Mouse (Mus musculus): ENCODE data around the gene Slc12a8. TPM values are rescaled to one million over a fixed set of nuclear protein-coding genes. Genes with fewer than 3 reads are reported as not detected.

Gene Slc12a8
- polyA plus RNA-seq, 1 experiment from 2014 or later, result 1.2 TPM

DNA sequence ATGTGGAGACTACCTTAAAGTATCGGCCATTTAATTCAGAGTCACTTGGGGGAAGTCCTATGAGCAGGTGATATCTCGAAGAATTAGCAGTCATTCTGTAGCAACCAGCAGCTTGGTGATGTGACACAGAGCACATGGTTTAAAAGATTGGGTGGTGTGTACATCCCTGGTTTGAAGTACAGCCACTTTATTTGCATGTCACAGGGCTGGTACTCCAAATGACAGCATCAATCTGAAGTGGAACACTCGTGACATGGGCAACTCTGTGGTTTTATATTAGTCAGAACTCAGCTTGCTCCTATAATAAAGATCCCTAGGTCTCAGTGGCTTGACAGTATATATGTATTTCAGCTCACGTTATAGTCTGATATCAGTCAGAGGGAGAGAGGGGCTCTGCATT lies 155.5 kb downstream of the Slc12a8 start:
- H3K4me3 ChIP-seq (replicated peaks), result no peak overlapping the region
- no peak overlapping the region for H3K27ac ChIP-seq
- no peak overlapping the region for H3K4me2 ChIP-seq
- H3K9ac ChIP-seq, result no peak overlapping the region
- H3K27me3 ChIP-seq, result no peaks in the 10 kb centered on the region
- H3K36me3 ChIP-seq (replicated peaks), result no peaks in the 10 kb centered on the region
- H3K4me1 ChIP-seq, result 0 out of 2 replicates have a peak, but pooled peaks cover 9% of the 10 kb centered on the region
- 86% methylated on average over 4 of the region's 4 CpGs for WGBS
- ATAC-seq (ENCODE audit: low FRiP score), result no peak
- H3K9me3 ChIP-seq, result no peaks in the 10 kb centered on the region

DNA sequence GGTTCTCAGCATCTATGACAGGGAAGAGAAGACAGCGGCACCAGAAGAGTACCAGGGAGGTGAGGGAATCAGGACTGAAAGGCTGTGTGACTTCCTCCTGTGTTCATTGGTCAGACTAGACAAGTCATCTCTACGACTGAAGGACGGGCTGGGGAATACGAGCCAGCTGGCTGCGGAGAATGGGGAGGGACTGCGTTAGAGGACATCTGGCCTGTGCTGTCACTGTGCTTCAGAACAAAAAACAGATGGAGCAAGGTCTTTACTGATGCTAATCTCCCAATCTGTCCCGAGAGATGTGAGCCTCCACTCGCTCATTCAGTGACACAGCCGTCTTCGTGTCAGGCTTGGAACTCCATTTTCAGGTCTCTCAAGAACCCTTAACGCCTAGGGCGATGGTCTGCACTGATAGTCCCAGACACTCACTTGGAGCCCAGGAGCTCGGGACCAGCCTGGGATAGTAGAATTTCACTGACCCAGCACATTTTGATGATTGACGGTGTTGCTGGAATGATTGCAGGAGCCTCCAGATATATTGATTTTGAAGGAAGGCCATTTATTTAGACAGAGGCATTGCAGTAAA lies 156.5 kb downstream of the Slc12a8 start:
- ATAC-seq (ENCODE audit: low FRiP score), result peak; percentile 58; the same call in 1 of the 2 replicates
- Histone ChIP-seq H3K36me3 (replicated peaks) (no peaks in the 10 kb centered on the region), H3K4me1 (0 out of 2 replicates have a peak, but pooled peaks cover 9% of the 10 kb centered on the region), H3K9ac (no peak overlapping the region), H3K9me3 (no peaks in the 10 kb centered on the region), H3K27me3 (no peaks in the 10 kb centered on the region), H3K4me2 (no peak overlapping the region), H3K4me3 (replicated peaks) (no peak overlapping the region), H3K27ac (peak overlapping the region; percentile 38; the same call in 1 of the 2 replicates)
- 72% methylated on average over 14 of the region's 14 CpGs for WGBS

GRCm38 (mm10) chr16:33675151-33675847 lies 158.2 kb downstream of the Slc12a8 start:
- Histone ChIP-seq H3K4me1 (peaks cover 10% of the 10 kb centered on the region), H3K4me2 (no peak overlapping the region), H3K9me3 (no peaks in the 10 kb centered on the region), H3K4me3 (replicated peaks) (no peak overlapping the region), H3K9ac (no peak overlapping the region), H3K27ac (no peak overlapping the region), H3K27me3 (no peaks in the 10 kb centered on the region), H3K36me3 (replicated peaks) (no peaks in the 10 kb centered on the region)
- WGBS, result 91% methylated on average over 10 of the region's 10 CpGs
- ATAC-seq (ENCODE audit: low FRiP score), result no peak

DNA sequence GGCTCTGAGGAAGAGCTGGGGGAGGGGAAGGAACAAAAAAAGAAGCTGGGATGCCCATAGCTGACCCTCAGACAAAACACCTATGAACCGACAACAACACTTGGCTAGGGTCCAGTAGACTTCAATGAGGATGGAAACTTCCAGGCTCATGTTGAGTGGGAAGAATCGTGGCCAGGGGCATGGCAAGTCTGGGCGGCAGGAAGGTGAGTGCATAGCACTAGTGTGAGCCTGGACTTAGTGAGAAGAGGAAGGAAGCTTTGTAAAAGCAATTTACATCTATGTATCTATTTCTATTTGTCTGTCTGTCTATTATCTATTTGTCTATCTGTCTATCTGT lies 158.7 kb downstream of the Slc12a8 start:
- Histone ChIP-seq H3K27me3 (no peaks in the 10 kb centered on the region), H3K9me3 (no peaks in the 10 kb centered on the region), H3K4me1 (peaks cover 15% of the 10 kb centered on the region), H3K4me3 (replicated peaks) (no peak overlapping the region), H3K9ac (no peak overlapping the region), H3K27ac (no peak overlapping the region), H3K4me2 (no peak overlapping the region), H3K36me3 (replicated peaks) (no peaks in the 10 kb centered on the region)
- 85% methylated on average over 3 of the region's 3 CpGs for WGBS
- no peak for ATAC-seq (ENCODE audit: low FRiP score)

- peak overlapping the region; percentile 6; the same call in 1 of the 2 replicates for H3K27ac ChIP-seq
Measured at GRCm38 (mm10) chr16:33676347-33677312, 159.5 kb downstream of the Slc12a8 start.

GRCm38 (mm10) chr16:33677313-33677690 lies 160.2 kb downstream of the Slc12a8 start:
- 91% methylated on average over 7 of the region's 7 CpGs for WGBS
- Histone ChIP-seq H3K4me2 (no peak overlapping the region), H3K27ac (no peak overlapping the region), H3K9ac (no peak overlapping the region), H3K36me3 (replicated peaks) (no peaks in the 10 kb centered on the region), H3K4me3 (replicated peaks) (no peak overlapping the region), H3K27me3 (no peaks in the 10 kb centered on the region), H3K9me3 (no peaks in the 10 kb centered on the region), H3K4me1 (peaks cover 20% of the 10 kb centered on the region)
- ATAC-seq (ENCODE audit: low FRiP score), result no peak

More at GRCm38 (mm10) chr16:33676347-33677312, 159.5 kb downstream of the Slc12a8 start:
- H3K9ac ChIP-seq, result no peak overlapping the region
- no peaks in the 10 kb centered on the region for H3K9me3 ChIP-seq
- no peaks in the 10 kb centered on the region for H3K36me3 ChIP-seq (replicated peaks)
- no peaks in the 10 kb centered on the region for H3K27me3 ChIP-seq
- H3K4me2 ChIP-seq, result no peak overlapping the region
- no peak overlapping the region for H3K4me3 ChIP-seq (replicated peaks)
- H3K4me1 ChIP-seq, result peaks cover 20% of the 10 kb centered on the region
- no peak for ATAC-seq (ENCODE audit: low FRiP score)
- WGBS, result 75% methylated on average over 7 of the region's 7 CpGs

- H3K4me3 ChIP-seq (replicated peaks), result no peak overlapping the region
- 93% methylated on average over 5 of the region's 5 CpGs for WGBS
- no peak for ATAC-seq (ENCODE audit: low FRiP score)
- H3K4me1 ChIP-seq, result peaks cover 24% of the 10 kb centered on the region
- no peak overlapping the region for H3K27ac ChIP-seq
- H3K9me3 ChIP-seq, result no peaks in the 10 kb centered on the region
- no peak overlapping the region for H3K4me2 ChIP-seq
- no peak overlapping the region for H3K9ac ChIP-seq
- no peaks in the 10 kb centered on the region for H3K36me3 ChIP-seq (replicated peaks)
- H3K27me3 ChIP-seq, result no peaks in the 10 kb centered on the region
Measured at GRCm38 (mm10) chr16:33677901-33678300, 160.8 kb downstream of the Slc12a8 start.

- Histone ChIP-seq H3K4me2 (no peak overlapping the region), H3K4me3 (replicated peaks) (no peak overlapping the region), H3K9me3 (no peaks in the 10 kb centered on the region), H3K9ac (no peak overlapping the region), H3K27ac (no peak overlapping the region), H3K27me3 (no peaks in the 10 kb centered on the region), H3K36me3 (replicated peaks) (no peaks in the 10 kb centered on the region), H3K4me1 (peaks cover 20% of the 10 kb centered on the region)
- 88% methylated on average over 7 of the region's 7 CpGs for WGBS
- ATAC-seq (ENCODE audit: low FRiP score), result no peak
Measured at GRCm38 (mm10) chr16:33680271-33680670, 163.1 kb downstream of the Slc12a8 start.

GRCm38 (mm10) chr16:33680816-33681215 lies 163.7 kb downstream of the Slc12a8 start:
- H3K36me3 ChIP-seq (replicated peaks), result no peaks in the 10 kb centered on the region
- 69% methylated on average over 10 of the region's 10 CpGs for WGBS

GRCm38 (mm10) chr16:33681661-33682060 lies 164.5 kb downstream of the Slc12a8 start:
- Histone ChIP-seq H3K9me3 (no peaks in the 10 kb centered on the region), H3K4me3 (replicated peaks) (no peak overlapping the region), H3K9ac (no peak overlapping the region), H3K27ac (no peak overlapping the region), H3K4me1 (peaks cover 34% of the 10 kb centered on the region), H3K36me3 (replicated peaks) (no peaks in the 10 kb centered on the region), H3K4me2 (no peak overlapping the region), H3K27me3 (no peaks in the 10 kb centered on the region)
- no peak for ATAC-seq (ENCODE audit: low FRiP score)

More at GRCm38 (mm10) chr16:33680816-33681215, 163.7 kb downstream of the Slc12a8 start:
- Histone ChIP-seq H3K9me3 (no peaks in the 10 kb centered on the region), H3K4me3 (replicated peaks) (no peak overlapping the region), H3K4me2 (no peak overlapping the region), H3K27ac (no peak overlapping the region), H3K9ac (no peak overlapping the region), H3K27me3 (no peaks in the 10 kb centered on the region), H3K4me1 (peaks cover 25% of the 10 kb centered on the region)
- ATAC-seq (ENCODE audit: low FRiP score), result no peak

GRCm38 (mm10) chr16:33682651-33683050 lies 165.5 kb downstream of the Slc12a8 start:
- Histone ChIP-seq H3K27ac (no peak overlapping the region), H3K4me3 (replicated peaks) (no peak overlapping the region), H3K36me3 (replicated peaks) (no peaks in the 10 kb centered on the region), H3K4me2 (no peak overlapping the region), H3K9ac (no peak overlapping the region), H3K4me1 (peaks cover 44% of the 10 kb centered on the region), H3K27me3 (no peaks in the 10 kb centered on the region), H3K9me3 (no peaks in the 10 kb centered on the region)
- no peak for ATAC-seq (ENCODE audit: low FRiP score)
- WGBS, result 70% methylated on average over 3 of the region's 3 CpGs

All from forebrain, embryonic 12.5 days (tissue).